Mouse (Mus musculus): ENCODE measurements around the gene Ctnnd2.
"Not testable (repeated sequence)": the region's sequence is repeated elsewhere in the genome, so short reads cannot be mapped to it uniquely, and the experiment has no call there.

Ctnnd2 gene

GRCm38 (mm10) chr15:30172391-30173281 is at the start of gene Ctnnd2:
Gene Ctnnd2, plus strand, starts transcription at chr15:30172593.
- no peak for DNase-seq (ENCODE audit: low spot score)

GRCm38 (mm10) chr15:30130705-30131104 is 41.7 kb upstream of the Ctnnd2 start:
- DNase-seq (ENCODE audit: low spot score) = no peak

GRCm38 (mm10) chr15:30139626-30140025 is 32.8 kb upstream of the Ctnnd2 start:
- not testable (repeated sequence) for DNase-seq (ENCODE audit: low spot score)

- DNase-seq (ENCODE audit: low spot score) = no peak
Measured at GRCm38 (mm10) chr15:30145413-30145812, 27.0 kb upstream of the Ctnnd2 start.

- no peak for DNase-seq (ENCODE audit: low spot score)
Measured at GRCm38 (mm10) chr15:30152176-30152575, 20.2 kb upstream of the Ctnnd2 start.

- DNase-seq (ENCODE audit: low spot score) = no peak
Measured at GRCm38 (mm10) chr15:30157975-30158374, 14.4 kb upstream of the Ctnnd2 start.

GRCm38 (mm10) chr15:30170031-30170430 is 2.4 kb upstream of the Ctnnd2 start:
- no peak for DNase-seq (ENCODE audit: low spot score)

- no peak for DNase-seq (ENCODE audit: low spot score)
Measured at GRCm38 (mm10) chr15:30171493-30172195, 749 bp upstream of the Ctnnd2 start.

- DNase-seq (ENCODE audit: low spot score) = no peak
Measured at GRCm38 (mm10) chr15:30173370-30173941, 1.1 kb downstream of the Ctnnd2 start.

- no peak for DNase-seq (ENCODE audit: low spot score)
Measured at GRCm38 (mm10) chr15:30174321-30174720, 1.9 kb downstream of the Ctnnd2 start.

GRCm38 (mm10) chr15:30184020-30184419 is 11.6 kb downstream of the Ctnnd2 start:
- no peak for DNase-seq (ENCODE audit: low spot score)

GRCm38 (mm10) chr15:30190872-30191271 is 18.5 kb downstream of the Ctnnd2 start:
- no peak for DNase-seq (ENCODE audit: low spot score)

- no peak for DNase-seq (ENCODE audit: low spot score)
Measured at GRCm38 (mm10) chr15:30191931-30192668, 19.7 kb downstream of the Ctnnd2 start.

GRCm38 (mm10) chr15:30198429-30198828 is 26.0 kb downstream of the Ctnnd2 start:
- DNase-seq (ENCODE audit: low spot score) = no peak

GRCm38 (mm10) chr15:30199785-30200184 is 27.4 kb downstream of the Ctnnd2 start:
- no peak for DNase-seq (ENCODE audit: low spot score)

- no peak for DNase-seq (ENCODE audit: low spot score)
Measured at GRCm38 (mm10) chr15:30201211-30201610, 28.8 kb downstream of the Ctnnd2 start.

GRCm38 (mm10) chr15:30201617-30202016 is 29.2 kb downstream of the Ctnnd2 start:
- DNase-seq (ENCODE audit: low spot score) = no peak

- DNase-seq (ENCODE audit: low spot score) = no peak
Measured at GRCm38 (mm10) chr15:30212746-30213145, 40.4 kb downstream of the Ctnnd2 start.

- DNase-seq (ENCODE audit: low spot score) = no peak
Measured at GRCm38 (mm10) chr15:30215871-30216270, 43.5 kb downstream of the Ctnnd2 start.

- no peak for DNase-seq (ENCODE audit: low spot score)
Measured at GRCm38 (mm10) chr15:30229112-30229511, 56.7 kb downstream of the Ctnnd2 start.

GRCm38 (mm10) chr15:30235210-30236034 is 63.0 kb downstream of the Ctnnd2 start:
- no peak for DNase-seq (ENCODE audit: low spot score)

Measured in urinary bladder, postnatal 10 days (tissue).